Mouse (Mus musculus): ENCODE data around the gene 0610040J01Rik. TPM values are rescaled to one million over a fixed set of nuclear protein-coding genes. Genes with fewer than 3 reads are reported as not detected.

The 0610040J01Rik gene
- polyA plus RNA-seq, 1 experiment from 2014 or later = 3.0 TPM

GRCm38 (mm10) chr5:63925035-63925628 is 113.0 kb downstream of the 0610040J01Rik start:
- Histone ChIP-seq H3K27me3 (ENCODE audit: low read depth, poor library complexity, severe bottlenecking) (no peaks in the 10 kb centered on the region), H3K27ac (no peak overlapping the region), H3K4me1 (peaks cover 7% of the 10 kb centered on the region; the same call in 1 of the 2 replicates), H3K4me3 (no peak overlapping the region), H3K36me3 (peaks cover 72% of the 10 kb centered on the region), H3K9me3 (replicated peaks) (no peaks in the 10 kb centered on the region)
- DNase-seq (ENCODE audit: low spot score) = no peak
- 94% methylated on average over 14 of the region's 14 CpGs for WGBS

DNA sequence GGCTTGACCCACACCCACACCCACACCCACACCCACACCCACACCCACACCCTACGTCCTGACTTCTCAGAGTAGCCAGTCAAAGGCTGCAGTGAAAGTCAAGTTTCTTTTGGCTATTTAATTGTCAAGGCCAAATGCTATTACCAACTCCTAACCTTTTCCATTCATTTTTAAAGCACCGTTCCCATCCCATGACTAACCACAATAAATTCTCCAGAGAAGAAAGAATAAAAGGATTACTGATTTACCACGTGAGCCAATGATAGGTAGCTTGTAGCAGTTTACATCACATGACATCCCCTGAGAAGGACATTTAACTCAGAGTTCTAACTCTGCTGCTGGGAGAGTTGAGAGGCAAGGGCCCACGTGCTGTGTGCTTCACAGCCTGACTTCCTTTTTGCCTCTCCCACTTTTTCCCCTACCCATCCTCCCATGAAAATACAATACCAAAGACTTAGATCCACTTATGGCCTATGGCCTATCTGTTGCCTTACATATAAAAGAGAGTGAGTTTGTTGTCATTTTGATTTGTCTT is 118.7 kb downstream of the 0610040J01Rik start:
- Histone ChIP-seq H3K27ac (no peak overlapping the region), H3K9me3 (replicated peaks) (no peaks in the 10 kb centered on the region), H3K36me3 (peaks cover 58% of the 10 kb centered on the region), H3K27me3 (ENCODE audit: low read depth, poor library complexity, severe bottlenecking) (no peaks in the 10 kb centered on the region), H3K4me3 (no peak overlapping the region), H3K4me1 (0 out of 2 replicates have a peak, but pooled peaks cover 7% of the 10 kb centered on the region)
- no peak for DNase-seq (ENCODE audit: low spot score)
- 78% methylated on average over 4 of the region's 4 CpGs for WGBS

DNA sequence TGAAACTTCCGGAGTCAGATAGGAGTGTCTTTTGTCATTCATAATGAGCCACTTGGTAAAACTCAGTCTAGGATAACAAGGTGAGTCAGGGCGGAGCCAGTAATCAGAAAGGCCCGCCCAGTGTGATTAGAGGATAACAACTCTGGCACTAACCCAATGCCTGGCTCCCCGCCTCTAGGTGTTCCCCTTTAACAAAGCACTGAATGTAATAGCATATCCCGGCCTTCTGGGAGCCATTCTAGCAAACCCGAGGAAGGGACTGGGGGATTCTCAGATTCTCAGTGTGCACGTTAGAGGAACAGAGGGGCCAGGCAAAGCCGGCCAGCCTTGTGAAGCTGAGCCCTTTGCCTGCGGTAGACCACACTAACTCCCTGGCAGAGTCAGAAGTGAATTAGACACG is 120.7 kb downstream of the 0610040J01Rik start:
- Histone ChIP-seq H3K9me3 (replicated peaks) (no peaks in the 10 kb centered on the region), H3K4me1 (no peaks in the 10 kb centered on the region), H3K4me3 (no peak overlapping the region), H3K27ac (no peak overlapping the region), H3K27me3 (ENCODE audit: low read depth, poor library complexity, severe bottlenecking) (no peaks in the 10 kb centered on the region), H3K36me3 (peaks cover 55% of the 10 kb centered on the region)
- WGBS = 56% methylated on average over 10 of the region's 10 CpGs
- no peak for DNase-seq (ENCODE audit: low spot score)

GRCm38 (mm10) chr5:63935581-63935980 is 123.4 kb downstream of the 0610040J01Rik start:
- Histone ChIP-seq H3K36me3 (peaks cover 29% of the 10 kb centered on the region), H3K27me3 (ENCODE audit: low read depth, poor library complexity, severe bottlenecking) (no peaks in the 10 kb centered on the region), H3K27ac (no peak overlapping the region), H3K4me1 (no peaks in the 10 kb centered on the region), H3K9me3 (replicated peaks) (no peaks in the 10 kb centered on the region), H3K4me3 (no peak overlapping the region)
- WGBS = 88% methylated on average over 6 of the region's 6 CpGs
- no peak for DNase-seq (ENCODE audit: low spot score)

- peaks cover 29% of the 10 kb centered on the region for H3K36me3 ChIP-seq
- no peak for DNase-seq (ENCODE audit: low spot score)
- H3K27ac ChIP-seq = no peak overlapping the region
- H3K27me3 ChIP-seq (ENCODE audit: low read depth, poor library complexity, severe bottlenecking) = no peaks in the 10 kb centered on the region
- no peaks in the 10 kb centered on the region for H3K9me3 ChIP-seq (replicated peaks)
- H3K4me1 ChIP-seq = no peaks in the 10 kb centered on the region
- 81% methylated on average over 6 of the region's 6 CpGs for WGBS
- no peak overlapping the region for H3K4me3 ChIP-seq
Observed at GRCm38 (mm10) chr5:63936740-63937139, 124.6 kb downstream of the 0610040J01Rik start.

DNA sequence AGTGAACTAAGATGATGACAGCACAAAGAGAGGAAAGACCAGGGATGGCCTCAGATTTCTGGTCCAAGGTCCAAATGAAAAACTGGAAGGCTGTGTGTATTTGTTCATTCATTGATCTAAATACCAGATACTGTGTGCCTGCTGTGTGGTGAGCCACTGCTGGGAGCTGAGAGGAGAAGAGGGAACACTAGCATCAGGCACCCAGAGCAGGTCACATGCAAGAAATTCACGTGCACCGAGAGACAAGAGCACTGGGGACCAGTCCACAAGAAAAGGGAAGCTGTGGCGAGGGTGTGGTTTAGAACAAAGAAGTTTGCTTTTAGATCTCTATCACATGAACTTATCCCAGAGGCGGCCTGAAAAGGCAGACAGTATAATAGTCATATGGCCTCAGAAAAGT is 126.4 kb downstream of the 0610040J01Rik start:
- peaks cover 29% of the 10 kb centered on the region for H3K36me3 ChIP-seq
- DNase-seq (ENCODE audit: low spot score) = no peak
- H3K27ac ChIP-seq = no peak overlapping the region
- 94% methylated on average over 4 of the region's 4 CpGs for WGBS
- no peak overlapping the region for H3K4me3 ChIP-seq
- no peaks in the 10 kb centered on the region for H3K27me3 ChIP-seq (ENCODE audit: low read depth, poor library complexity, severe bottlenecking)
- H3K9me3 ChIP-seq (replicated peaks) = no peaks in the 10 kb centered on the region
- no peaks in the 10 kb centered on the region for H3K4me1 ChIP-seq

- 81% methylated on average over 5 of the region's 5 CpGs for WGBS
- peaks cover 4% of the 10 kb centered on the region; the same call in 1 of the 2 replicates for H3K36me3 ChIP-seq
- no peak overlapping the region for H3K4me3 ChIP-seq
- no peak for DNase-seq (ENCODE audit: low spot score)
- H3K27me3 ChIP-seq (ENCODE audit: low read depth, poor library complexity, severe bottlenecking) = no peaks in the 10 kb centered on the region
- no peaks in the 10 kb centered on the region for H3K9me3 ChIP-seq (replicated peaks)
- H3K4me1 ChIP-seq = no peaks in the 10 kb centered on the region
- H3K27ac ChIP-seq = no peak overlapping the region
Observed at GRCm38 (mm10) chr5:63941891-63942290, 129.7 kb downstream of the 0610040J01Rik start.

- Histone ChIP-seq H3K4me3 (no peak overlapping the region), H3K36me3 (no peaks in the 10 kb centered on the region), H3K9me3 (replicated peaks) (no peaks in the 10 kb centered on the region), H3K27me3 (ENCODE audit: low read depth, poor library complexity, severe bottlenecking) (no peaks in the 10 kb centered on the region), H3K27ac (no peak overlapping the region), H3K4me1 (no peaks in the 10 kb centered on the region)
- WGBS = 96% methylated on average over 9 of the region's 9 CpGs
- no peak for DNase-seq (ENCODE audit: low spot score)
Observed at GRCm38 (mm10) chr5:63943291-63943690, 131.1 kb downstream of the 0610040J01Rik start.

DNA sequence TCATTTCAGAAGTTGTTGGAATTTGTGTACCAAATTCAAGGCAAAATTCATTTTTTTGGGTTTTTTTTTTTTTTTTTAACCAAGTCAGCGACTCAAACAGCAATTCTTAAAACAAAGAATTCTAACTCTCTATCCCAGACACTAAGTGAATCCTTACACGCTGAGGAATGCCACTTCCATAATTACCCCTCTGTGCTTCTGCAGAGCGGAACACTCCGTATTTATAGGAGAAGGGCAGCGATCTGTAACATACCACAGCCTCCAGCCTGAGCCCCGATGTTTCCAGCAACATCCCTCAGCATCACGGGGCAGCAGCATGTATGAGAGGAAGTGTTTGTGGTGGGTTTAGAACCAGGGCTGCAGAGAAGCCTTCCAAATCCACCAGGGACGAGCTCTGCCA is 135.4 kb downstream of the 0610040J01Rik start:
- H3K27me3 ChIP-seq (ENCODE audit: low read depth, poor library complexity, severe bottlenecking) = no peaks in the 10 kb centered on the region
- H3K4me3 ChIP-seq = no peak overlapping the region
- WGBS = 84% methylated on average over 8 of the region's 8 CpGs
- no peaks in the 10 kb centered on the region for H3K36me3 ChIP-seq
- H3K4me1 ChIP-seq = peaks cover 20% of the 10 kb centered on the region
- H3K9me3 ChIP-seq (replicated peaks) = no peaks in the 10 kb centered on the region
- no peak overlapping the region for H3K27ac ChIP-seq
- no peak for DNase-seq (ENCODE audit: low spot score)

DNA sequence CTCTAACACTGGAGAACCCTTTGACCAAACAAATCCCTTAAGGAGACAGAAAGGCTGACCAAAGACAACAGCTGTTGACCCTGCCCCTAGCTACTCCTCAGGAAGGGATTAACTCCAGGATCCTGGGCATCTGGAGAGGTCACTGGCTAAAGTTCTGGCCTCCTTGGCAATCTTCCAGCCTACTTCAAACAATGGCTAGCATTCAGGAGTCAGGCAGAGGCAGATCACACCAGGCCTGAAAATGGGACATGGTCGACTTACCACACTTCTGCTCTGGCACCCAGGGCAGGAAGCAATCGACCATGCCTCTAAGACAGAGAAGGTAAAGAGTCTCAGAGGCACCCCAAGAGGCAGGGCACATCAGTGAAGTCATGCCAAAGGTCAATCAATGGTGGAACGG is 137.0 kb downstream of the 0610040J01Rik start:
- H3K4me3 ChIP-seq = no peak overlapping the region
- DNase-seq (ENCODE audit: low spot score) = no peak
- 52% methylated on average over 3 of the region's 3 CpGs for WGBS
- no peaks in the 10 kb centered on the region for H3K27me3 ChIP-seq (ENCODE audit: low read depth, poor library complexity, severe bottlenecking)
- H3K27ac ChIP-seq = no peak overlapping the region; the same call in 1 of the 2 replicates
- H3K4me1 ChIP-seq = peaks cover 20% of the 10 kb centered on the region
- no peaks in the 10 kb centered on the region for H3K9me3 ChIP-seq (replicated peaks)
- no peaks in the 10 kb centered on the region for H3K36me3 ChIP-seq

Other genes starting within 250 kb of the 0610040J01Rik start
- 0.10 TPM in 1 of 2 replicates, not detected in the other for gene Nwd2, start 163.3 kb upstream of the 0610040J01Rik start, polyA plus RNA-seq (2016; fragmentation: Nextera tagmentation; extraction: Ambion mirVana)
- 13.5 and 15.0 TPM in 2 replicates for gene Rell1, start 156.5 kb downstream of the 0610040J01Rik start, polyA plus RNA-seq (2016; fragmentation: Nextera tagmentation; extraction: Ambion mirVana)